In the genomic region with DNA sequence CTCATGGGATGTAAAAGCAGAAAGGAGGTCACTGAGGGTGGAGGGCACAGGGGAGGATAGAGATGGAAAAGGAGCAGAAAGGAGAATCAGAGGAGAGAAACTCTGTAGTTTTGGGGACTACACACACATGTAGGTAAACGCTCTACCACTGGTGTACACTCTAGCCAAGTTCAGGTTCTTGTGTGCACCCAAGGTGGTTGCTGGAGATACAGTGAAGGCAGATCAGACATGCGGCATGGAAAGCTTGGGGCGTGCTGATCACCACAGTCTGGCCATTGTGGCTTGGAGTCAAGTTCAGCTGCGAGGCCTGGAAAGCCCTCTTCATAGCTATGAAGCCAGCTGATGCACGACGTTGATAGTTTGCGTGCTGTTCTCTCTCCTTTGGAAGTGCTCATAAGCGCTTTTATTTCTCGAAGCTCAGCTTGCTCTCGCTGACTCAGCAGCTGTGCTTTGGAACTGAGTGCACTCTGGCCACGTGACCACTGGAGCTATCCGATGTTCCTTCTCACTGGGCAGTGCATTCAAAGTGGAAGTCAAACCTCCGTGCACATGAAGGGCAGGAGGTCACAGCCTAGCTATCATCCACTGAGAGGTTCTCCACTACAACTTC, we compare ENCODE assay signal across 10 mouse cellular contexts.
DNase-seq lines count a peak whose midpoint lies in the region; ATAC-seq and TF ChIP-seq lines count a peak whose summit lies in the region.
"Had no signal": no experiment of that assay in that cellular context is flagged by ENCODE, and none has a peak within 500 bp of the region (broad histone marks: within the 10 kb centered on the region; RNA-seq: fewer than 3 reads in every experiment).

No protein-coding gene starts in this region.

- no peaks in the 10 kb centered on the region for H3K9me3 ChIP-seq in embryonic facial prominence, embryonic 13.5 days
- peaks cover 3% of the 10 kb centered on the region; the same call in 1 of the 2 replicates for H3K9me3 ChIP-seq in embryonic facial prominence, embryonic 10.5 days
- no peaks in the 10 kb centered on the region for H3K9me3 ChIP-seq in lung, embryonic 14.5 days (ENCODE audit: low read depth, low read length)
- H3K9me3 ChIP-seq: liver, embryonic 13.5 days had no signal

- no peak for TF ChIP-seq CTCF in lung, embryonic 14.5 days (IDR thresholded peaks at IDR 0.05; ENCODE audit: low read depth)

- H3K36me3 ChIP-seq in embryonic facial prominence, embryonic 13.5 days = peaks cover 41% of the 10 kb centered on the region
- H3K36me3 ChIP-seq in embryonic facial prominence, embryonic 10.5 days (replicated peaks) = peaks cover 25% of the 10 kb centered on the region
- 0 out of 2 replicates have a peak, but pooled peaks cover 14% of the 10 kb centered on the region for H3K36me3 ChIP-seq in lung, embryonic 14.5 days (ENCODE audit: insufficient read depth)
- H3K36me3 ChIP-seq: liver, embryonic 13.5 days had no signal

- DNase-seq in embryonic facial prominence, embryonic 10.5 days (ENCODE audit: low spot score) = no peak
- DNase-seq in urinary bladder, postnatal 14 days (ENCODE audit: low spot score) = peak; percentile 78
- DNase-seq in urinary bladder, postnatal 25 days (ENCODE audit: low spot score) = no peak
- DNase-seq in heart, postnatal 25 days (ENCODE audit: low spot score) = peak; percentile 41
- DNase-seq in lung, embryonic 14.5 days = peak; percentile 77
- peak; percentile 60 for DNase-seq in yolk sac, embryonic 10.5 days (ENCODE audit: low spot score)
- DNase-seq: liver, embryonic 13.5 days had no signal

- no peak overlapping the region for H3K4me3 ChIP-seq in embryonic facial prominence, embryonic 13.5 days
- H3K4me3 ChIP-seq in embryonic facial prominence, embryonic 10.5 days = no peak overlapping the region
- H3K4me3 ChIP-seq in lung, embryonic 14.5 days (ENCODE audit: low read depth, low read length) = no peak overlapping the region
- H3K4me3 ChIP-seq: embryonic facial prominence, embryonic 15.5 days; liver, embryonic 13.5 days had no signal

- intact Hi-C loops in heart, postnatal 25 days (cut with DNase I) = no loop called here

- no peak for ATAC-seq in embryonic facial prominence, embryonic 13.5 days (ENCODE audit: insufficient number of reproducible peaks, insufficient read depth, low FRiP score, low TSS enrichment, low read depth)
- no peak for ATAC-seq in lung, embryonic 14.5 days (ENCODE audit: insufficient read depth)
- no peak for ATAC-seq in activated CD4-positive, CD25-positive, alpha-beta regulatory T cell, adult 4 months

- peak overlapping the region; percentile 51; the same call in 1 of the 2 replicates for H3K27ac ChIP-seq in embryonic facial prominence, embryonic 13.5 days
- H3K27ac ChIP-seq in embryonic facial prominence, embryonic 10.5 days (replicated peaks) = no peak overlapping the region
- H3K27ac ChIP-seq in lung, embryonic 14.5 days (ENCODE audit: low read depth) = no peak overlapping the region
- H3K27ac ChIP-seq: embryonic facial prominence, embryonic 15.5 days; liver, embryonic 13.5 days had no signal

- H3K4me2 ChIP-seq in embryonic facial prominence, embryonic 13.5 days = no peak overlapping the region
- no peak overlapping the region for H3K4me2 ChIP-seq in lung, embryonic 14.5 days
- H3K4me2 ChIP-seq: embryonic facial prominence, embryonic 15.5 days; liver, embryonic 13.5 days had no signal

- H3K27me3 ChIP-seq in embryonic facial prominence, embryonic 13.5 days = no peaks in the 10 kb centered on the region
- no peaks in the 10 kb centered on the region for H3K27me3 ChIP-seq in embryonic facial prominence, embryonic 10.5 days (replicated peaks; ENCODE audit: low read depth, poor library complexity, severe bottlenecking)
- no peaks in the 10 kb centered on the region for H3K27me3 ChIP-seq in lung, embryonic 14.5 days (ENCODE audit: insufficient read depth, low read length)
- H3K27me3 ChIP-seq: embryonic facial prominence, embryonic 15.5 days had no signal

- H3K4me1 ChIP-seq in embryonic facial prominence, embryonic 13.5 days = peaks cover 37% of the 10 kb centered on the region
- peaks cover 23% of the 10 kb centered on the region for H3K4me1 ChIP-seq in embryonic facial prominence, embryonic 10.5 days
- no peaks in the 10 kb centered on the region for H3K4me1 ChIP-seq in lung, embryonic 14.5 days (ENCODE audit: insufficient read depth)

- WGBS in embryonic facial prominence, embryonic 13.5 days = 71% methylated on average over 13 of the region's 13 CpGs
- 78% methylated on average over 13 of the region's 13 CpGs for WGBS in embryonic facial prominence, embryonic 10.5 days
- 55% methylated on average over 13 of the region's 13 CpGs for WGBS in lung, embryonic 14.5 days

- H3K9ac ChIP-seq in embryonic facial prominence, embryonic 13.5 days = no peak overlapping the region
- no peak overlapping the region for H3K9ac ChIP-seq in lung, embryonic 14.5 days
- H3K9ac ChIP-seq: embryonic facial prominence, embryonic 15.5 days; liver, embryonic 13.5 days had no signal

Comparison
In these comparisons a context has a peak if more than half of its experiments do, and no peak if none do; other contexts are left out.
1. DNase-seq: peak in urinary bladder, postnatal 14 days (single experiment), heart, postnatal 25 days (single experiment), lung, embryonic 14.5 days (single experiment) and yolk sac, embryonic 10.5 days (single experiment); none in embryonic facial prominence, embryonic 10.5 days (single experiment) and urinary bladder, postnatal 25 days (single experiment).